Mouse (Mus musculus) adrenal gland, postnatal 10 days (tissue): ENCODE data around the gene Gm9837. TPM values are rescaled to one million over a fixed set of nuclear protein-coding genes. Genes with fewer than 3 reads are reported as not detected.

Experiments used
- DNase-seq: peaks from one replicate; pipeline ENCODE4 v3.0.0; 2021; ENCODE audit warnings: mixed read lengths
- total RNA-seq, 2 experiments: library from RNA; stranded (reverse); gene quantifications; 2 replicates each; pipeline ENCODE4 v1.2.3; 2021

Gm9837 gene
- total RNA-seq, 2 experiments from 2014 or later = not detected

GRCm38 (mm10) chr11:53486822-53487594, 16.7 kb upstream of the Gm9837 start:
- peak; percentile 43 for DNase-seq

GRCm38 (mm10) chr11:53486351-53486750, 16.1 kb upstream of the Gm9837 start:
- no peak for DNase-seq

GRCm38 (mm10) chr11:53485719-53486118, 15.4 kb upstream of the Gm9837 start:
- no peak for DNase-seq

GRCm38 (mm10) chr11:53483159-53483891, 13.0 kb upstream of the Gm9837 start:
- peak; percentile 52 for DNase-seq

GRCm38 (mm10) chr11:53481088-53481730, 10.9 kb upstream of the Gm9837 start:
- DNase-seq = no peak

GRCm38 (mm10) chr11:53479783-53480301, 9.6 kb upstream of the Gm9837 start, which contains the start of the genes Gm9945 and Sowaha:
TSS of gene Gm9945 (plus strand) at chr11:53480166.
TSS of gene Sowaha (minus strand) at chr11:53480274.
- peak; percentile 51 for DNase-seq

GRCm38 (mm10) chr11:53479171-53479782, 9.0 kb upstream of the Gm9837 start:
- peak; percentile 37 for DNase-seq

GRCm38 (mm10) chr11:53478383-53479170, 8.3 kb upstream of the Gm9837 start:
- DNase-seq = no peak

- no peak for DNase-seq
Observed at GRCm38 (mm10) chr11:53477833-53478232, 7.6 kb upstream of the Gm9837 start.

- no peak for DNase-seq
Observed at GRCm38 (mm10) chr11:53475620-53476019, 5.3 kb upstream of the Gm9837 start.

- no peak for DNase-seq
Observed at GRCm38 (mm10) chr11:53472709-53473108, 2.4 kb upstream of the Gm9837 start.

- DNase-seq = no peak
Observed at GRCm38 (mm10) chr11:53469294-53469967, 848 bp downstream of the Gm9837 start.

GRCm38 (mm10) chr11:53466231-53466971, 3.9 kb downstream of the Gm9837 start:
- peak; percentile 89 for DNase-seq

GRCm38 (mm10) chr11:53463551-53464424, 6.5 kb downstream of the Gm9837 start:
- DNase-seq = peak; percentile 46

GRCm38 (mm10) chr11:53461727-53462126, 8.6 kb downstream of the Gm9837 start:
- DNase-seq = peak; percentile 41

- no peak for DNase-seq
Observed at GRCm38 (mm10) chr11:53460192-53460591, 10.1 kb downstream of the Gm9837 start.

GRCm38 (mm10) chr11:53458996-53459395, 11.3 kb downstream of the Gm9837 start:
- no peak for DNase-seq

GRCm38 (mm10) chr11:53457372-53457954, 12.8 kb downstream of the Gm9837 start:
- DNase-seq = peak; percentile 33
